Mouse (Mus musculus) embryonic fibroblast, embryonic 13.5 days (primary cell): ENCODE measurements around the gene Dusp15.

ENCODE experiments used
- CTCF ChIP-seq: IDR thresholded peaks from 2 replicates; pipeline ENCODE4 v1.5.1; 2011; ENCODE audit warnings: mild to moderate bottlenecking, control low read depth, low read length, moderate library complexity, borderline replicate concordance; ENCODE audit not compliant: insufficient read depth
- POLR2A ChIP-seq: IDR thresholded peaks from 2 replicates; pipeline ENCODE4 v1.6.1; 2011; ENCODE audit warnings: low read depth, mild to moderate bottlenecking, control low read depth, low read length, moderate library complexity

GRCm38 (mm10) chr2:152941106-152941505 is 10.4 kb downstream of the Dusp15 start:
- TF ChIP-seq CTCF: no peak
- no peak for TF ChIP-seq POLR2A
